Mouse (Mus musculus): ENCODE data around the gene Fxyd7. TPM values are rescaled to one million over a fixed set of nuclear protein-coding genes. Genes with fewer than 3 reads are reported as not detected.
A peak's percentile ranks its signal among the peaks of the same experiment; 100 is the strongest.

Gene Fxyd7
- polyA plus RNA-seq, 1 experiment from 2014 or later = 0.47 TPM

- Histone ChIP-seq H3K4me3 (replicated peaks) (no peak overlapping the region), H3K9ac (no peak overlapping the region)
Observed at GRCm38 (mm10) chr7:31033409-31034165, 17.7 kb downstream of the Fxyd7 start.

GRCm38 (mm10) chr7:31031731-31032130 is 19.5 kb downstream of the Fxyd7 start:
- Histone ChIP-seq H3K36me3 (no peaks in the 10 kb centered on the region), H3K4me2 (no peak overlapping the region), H3K9me3 (replicated peaks) (no peaks in the 10 kb centered on the region), H3K27me3 (no peaks in the 10 kb centered on the region), H3K4me3 (replicated peaks) (no peak overlapping the region), H3K27ac (no peak overlapping the region), H3K4me1 (replicated peaks) (peaks cover 23% of the 10 kb centered on the region; the same call in 1 of the 2 replicates), H3K9ac (no peak overlapping the region)
- DNase-seq (no peak), ATAC-seq (ENCODE audit: low read depth) (no peak)
- WGBS (ENCODE audit: insufficient replicate concordance) = 53% methylated on average over 7 of the region's 7 CpGs

More at GRCm38 (mm10) chr7:31033409-31034165, 17.7 kb downstream of the Fxyd7 start:
- H3K4me1 ChIP-seq (replicated peaks) = peaks cover 23% of the 10 kb centered on the region; the same call in 1 of the 2 replicates
- 30% methylated on average over 9 of the region's 9 CpGs for WGBS (ENCODE audit: insufficient replicate concordance)
- DNase-seq (no peak), ATAC-seq (ENCODE audit: low read depth) (0 out of 2 replicates have a peak, but pooled peaks have one; percentile 16)
- no peaks in the 10 kb centered on the region for H3K27me3 ChIP-seq
- no peak overlapping the region for H3K4me2 ChIP-seq
- H3K27ac ChIP-seq = peak overlapping the region; percentile 32
- H3K36me3 ChIP-seq = no peaks in the 10 kb centered on the region
- H3K9me3 ChIP-seq (replicated peaks) = no peaks in the 10 kb centered on the region

- WGBS (ENCODE audit: insufficient replicate concordance) = 47% methylated on average over 2 of the region's 2 CpGs
- Histone ChIP-seq H3K9ac (no peak overlapping the region), H3K4me2 (no peak overlapping the region), H3K4me3 (replicated peaks) (no peak overlapping the region), H3K4me1 (replicated peaks) (peaks cover 23% of the 10 kb centered on the region; the same call in 1 of the 2 replicates), H3K27ac (no peak overlapping the region), H3K27me3 (no peaks in the 10 kb centered on the region), H3K9me3 (replicated peaks) (no peaks in the 10 kb centered on the region), H3K36me3 (no peaks in the 10 kb centered on the region)
- ATAC-seq (ENCODE audit: low read depth) (no peak), DNase-seq (no peak)
Observed at GRCm38 (mm10) chr7:31030717-31031116, 20.6 kb downstream of the Fxyd7 start.

- 57% methylated on average over 8 of the region's 8 CpGs for WGBS (ENCODE audit: insufficient replicate concordance)
- no peak for ATAC-seq (ENCODE audit: low read depth)
- no peak overlapping the region for H3K4me2 ChIP-seq
- no peak overlapping the region for H3K4me3 ChIP-seq (replicated peaks)
- no peak overlapping the region for H3K9ac ChIP-seq
- no peak for DNase-seq
- H3K27ac ChIP-seq = no peak overlapping the region
- H3K27me3 ChIP-seq = no peaks in the 10 kb centered on the region
- no peaks in the 10 kb centered on the region for H3K36me3 ChIP-seq
- H3K9me3 ChIP-seq (replicated peaks) = no peaks in the 10 kb centered on the region
- 0 out of 2 replicates have a peak, but pooled peaks cover 6% of the 10 kb centered on the region for H3K4me1 ChIP-seq (replicated peaks)
Observed at GRCm38 (mm10) chr7:31028609-31029008, 22.7 kb downstream of the Fxyd7 start.

DNA sequence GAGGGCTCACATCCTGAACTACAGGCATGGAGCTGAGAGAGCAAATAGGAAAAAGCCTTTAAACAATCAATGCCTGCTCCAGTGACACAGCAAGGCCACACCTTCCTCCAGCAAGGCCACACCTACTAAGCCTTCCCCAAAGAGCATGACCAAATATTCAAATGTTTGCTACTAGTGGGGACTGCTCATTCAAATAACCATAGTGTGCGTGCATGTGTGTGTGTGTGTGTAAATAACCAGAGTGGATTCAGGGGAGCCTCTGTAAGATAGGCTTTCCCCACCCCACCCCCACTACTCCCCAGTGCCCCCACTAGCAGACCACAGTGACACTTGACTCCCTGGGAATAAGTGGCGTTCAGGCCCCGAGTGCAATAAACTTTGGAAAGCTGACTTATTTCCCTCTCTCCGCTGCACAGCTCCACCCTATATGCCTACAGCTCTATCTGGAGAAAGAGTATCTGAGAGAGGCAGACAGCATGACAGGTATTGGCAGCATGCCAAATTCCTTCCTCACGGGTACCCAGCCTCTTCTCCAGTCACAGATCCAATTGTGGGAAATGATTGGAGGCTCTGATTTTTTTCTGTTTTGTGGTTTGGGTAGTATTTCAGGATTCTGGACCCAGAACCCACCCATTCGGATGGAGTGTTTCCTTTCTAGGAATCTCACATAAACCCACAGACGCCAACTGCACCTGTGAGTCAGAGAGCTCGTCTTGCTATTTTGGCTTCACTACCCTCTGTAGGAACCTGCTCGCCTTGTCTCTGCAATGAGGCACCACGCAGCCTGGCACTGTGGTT is 34.0 kb downstream of the Fxyd7 start:
- ATAC-seq (ENCODE audit: low read depth) (no peak), DNase-seq (no peak)
- WGBS (ENCODE audit: insufficient replicate concordance) = 51% methylated on average over 10 of the region's 10 CpGs
- Histone ChIP-seq H3K27ac (no peak overlapping the region), H3K9ac (no peak overlapping the region), H3K4me1 (replicated peaks) (no peaks in the 10 kb centered on the region; the same call in 1 of the 2 replicates), H3K4me2 (no peak overlapping the region), H3K36me3 (no peaks in the 10 kb centered on the region), H3K27me3 (no peaks in the 10 kb centered on the region), H3K4me3 (replicated peaks) (no peak overlapping the region), H3K9me3 (replicated peaks) (no peaks in the 10 kb centered on the region)

GRCm38 (mm10) chr7:31012971-31013370 is 38.3 kb downstream of the Fxyd7 start:
- Histone ChIP-seq H3K27ac (no peak overlapping the region), H3K4me3 (replicated peaks) (no peak overlapping the region), H3K36me3 (no peaks in the 10 kb centered on the region), H3K4me1 (replicated peaks) (peaks cover 4% of the 10 kb centered on the region; the same call in 1 of the 2 replicates), H3K4me2 (no peak overlapping the region), H3K27me3 (no peaks in the 10 kb centered on the region), H3K9ac (no peak overlapping the region), H3K9me3 (replicated peaks) (no peaks in the 10 kb centered on the region)
- WGBS (ENCODE audit: insufficient replicate concordance) = 69% methylated on average over 5 of the region's 5 CpGs
- ATAC-seq (ENCODE audit: low read depth) (no peak), DNase-seq (no peak)

DNA sequence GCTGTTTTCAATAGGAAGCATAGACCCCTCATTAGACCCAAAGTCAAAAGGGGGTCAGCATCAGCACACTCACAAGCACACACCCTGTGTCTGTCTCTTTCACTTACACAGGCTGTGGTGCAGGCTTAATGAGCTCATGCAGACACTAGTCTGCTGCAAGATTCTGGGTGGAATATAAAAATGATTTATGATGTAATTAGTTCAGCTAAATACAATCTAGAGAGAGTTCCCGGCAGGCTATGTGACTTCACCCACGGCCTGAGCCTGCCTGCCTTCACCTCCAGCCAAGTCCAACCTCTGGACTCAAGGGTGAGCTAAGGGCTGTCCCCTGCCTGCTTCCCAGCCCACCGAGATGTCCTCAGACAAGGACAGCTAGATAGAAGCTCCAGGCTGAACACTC is 42.4 kb downstream of the Fxyd7 start:
- Histone ChIP-seq H3K4me3 (replicated peaks) (no peak overlapping the region), H3K27ac (no peak overlapping the region), H3K36me3 (no peaks in the 10 kb centered on the region), H3K4me2 (no peak overlapping the region), H3K27me3 (no peaks in the 10 kb centered on the region), H3K9ac (no peak overlapping the region), H3K9me3 (replicated peaks) (no peaks in the 10 kb centered on the region), H3K4me1 (replicated peaks) (0 out of 2 replicates have a peak, but pooled peaks cover 4% of the 10 kb centered on the region)
- DNase-seq (no peak), ATAC-seq (ENCODE audit: low read depth) (no peak)
- 50% methylated on average over 3 of the region's 3 CpGs for WGBS (ENCODE audit: insufficient replicate concordance)

DNA sequence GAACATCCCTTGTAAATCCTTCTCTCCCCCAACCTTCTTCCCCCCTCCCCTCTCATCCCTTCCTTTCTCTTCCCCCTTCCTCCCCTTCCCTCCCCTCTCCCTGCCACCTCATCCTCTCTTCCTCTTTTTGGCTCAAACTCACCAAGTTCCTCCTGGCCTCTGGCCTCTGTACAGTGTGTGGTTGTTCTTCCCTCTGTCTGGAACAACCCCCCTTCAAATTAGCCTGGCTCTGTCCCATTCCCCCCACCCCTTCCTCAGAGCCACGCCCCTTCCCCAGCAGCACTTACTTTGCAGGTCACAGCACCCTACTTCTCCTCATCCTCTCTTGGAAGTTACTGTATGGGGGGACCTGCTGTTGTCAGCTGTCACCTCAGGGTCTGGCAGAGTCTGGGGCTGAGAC is 43.1 kb downstream of the Fxyd7 start:
- 4% methylated on average over 1 of the region's 1 CpGs for WGBS (ENCODE audit: insufficient replicate concordance)
- no peak overlapping the region; the same call in 1 of the 2 replicates for H3K27ac ChIP-seq
- H3K4me1 ChIP-seq (replicated peaks) = 0 out of 2 replicates have a peak, but pooled peaks cover 4% of the 10 kb centered on the region
- H3K9me3 ChIP-seq (replicated peaks) = no peaks in the 10 kb centered on the region
- DNase-seq = no peak
- H3K36me3 ChIP-seq = no peaks in the 10 kb centered on the region
- no peak overlapping the region for H3K4me2 ChIP-seq
- no peaks in the 10 kb centered on the region for H3K27me3 ChIP-seq
- H3K4me3 ChIP-seq (replicated peaks) = no peak overlapping the region
- H3K9ac ChIP-seq = no peak overlapping the region
- no peak for ATAC-seq (ENCODE audit: low read depth)

GRCm38 (mm10) chr7:31007775-31008174 is 43.5 kb downstream of the Fxyd7 start:
- ATAC-seq (ENCODE audit: low read depth) (0 out of 2 replicates have a peak, but pooled peaks have one; percentile 34), DNase-seq (no peak)
- Histone ChIP-seq H3K9ac (no peak overlapping the region), H3K9me3 (replicated peaks) (no peaks in the 10 kb centered on the region), H3K4me3 (replicated peaks) (no peak overlapping the region), H3K4me1 (replicated peaks) (0 out of 2 replicates have a peak, but pooled peaks cover 4% of the 10 kb centered on the region), H3K27me3 (no peaks in the 10 kb centered on the region), H3K27ac (no peak overlapping the region), H3K4me2 (no peak overlapping the region), H3K36me3 (no peaks in the 10 kb centered on the region)
- 21% methylated on average over 1 of the region's 1 CpGs for WGBS (ENCODE audit: insufficient replicate concordance)

GRCm38 (mm10) chr7:31002650-31003049 is 48.6 kb downstream of the Fxyd7 start:
- Histone ChIP-seq H3K9me3 (replicated peaks) (no peaks in the 10 kb centered on the region), H3K9ac (no peak overlapping the region), H3K4me2 (no peak overlapping the region), H3K27ac (no peak overlapping the region), H3K4me1 (replicated peaks) (peaks cover 12% of the 10 kb centered on the region), H3K27me3 (no peaks in the 10 kb centered on the region), H3K36me3 (no peaks in the 10 kb centered on the region), H3K4me3 (replicated peaks) (no peak overlapping the region)
- 17% methylated on average over 8 of the region's 8 CpGs for WGBS (ENCODE audit: insufficient replicate concordance)
- DNase-seq (peak; percentile 3), ATAC-seq (ENCODE audit: low read depth) (peak; percentile 53)

DNA sequence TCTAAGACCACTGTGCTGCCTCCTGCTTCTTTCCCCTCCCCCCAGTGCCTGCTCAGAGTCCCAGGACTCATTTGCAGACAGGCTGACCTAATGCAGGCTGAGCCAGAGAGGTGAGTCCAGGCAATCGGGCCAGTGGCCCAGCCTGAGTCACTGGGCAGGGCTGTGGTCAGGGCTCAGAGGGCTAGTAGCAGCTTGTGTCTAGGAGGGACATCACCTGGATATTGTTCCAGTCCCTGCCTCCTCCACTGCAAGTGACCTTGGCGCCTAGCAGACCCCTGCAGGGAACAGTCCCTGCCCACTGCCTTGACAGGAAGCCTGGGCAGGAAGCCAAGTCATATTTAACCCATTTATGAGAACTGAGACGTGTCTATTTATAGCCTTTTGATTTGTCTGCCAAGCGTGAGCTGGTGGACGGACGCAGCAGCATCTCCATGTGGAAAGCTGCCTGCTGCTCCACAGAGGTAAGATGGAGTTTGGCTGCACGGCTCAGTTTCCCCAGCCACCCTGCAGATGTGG is 50.7 kb downstream of the Fxyd7 start:
- WGBS (ENCODE audit: insufficient replicate concordance) = 16% methylated on average over 7 of the region's 7 CpGs
- Histone ChIP-seq H3K9me3 (replicated peaks) (no peaks in the 10 kb centered on the region), H3K4me3 (replicated peaks) (no peak overlapping the region), H3K36me3 (no peaks in the 10 kb centered on the region), H3K4me2 (no peak overlapping the region), H3K4me1 (replicated peaks) (peaks cover 12% of the 10 kb centered on the region), H3K27ac (no peak overlapping the region), H3K27me3 (no peaks in the 10 kb centered on the region), H3K9ac (no peak overlapping the region)
- peak; percentile 2 for DNase-seq
- ATAC-seq (ENCODE audit: low read depth) = no peak; the same call in 1 of the 2 replicates

Measured in liver, embryonic 13.5 days (tissue).